Mouse (Mus musculus): ENCODE data around the gene Pcbd2.

- TF ChIP-seq CTCF (IDR thresholded peaks at IDR 0.05; ENCODE audit: low read depth, low read length) (no peak), POLR2A (IDR thresholded peaks at IDR 0.05; ENCODE audit: extremely low read depth, insufficient read depth, low read length) (no peak)
Measured at GRCm38 (mm10) chr13:55761486-55761885, 34.3 kb downstream of the Pcbd2 start.

All from liver, adult 2 months (tissue).